Mouse (Mus musculus) brain, embryonic 14.5 days (tissue): ENCODE data around the gene Crybg1.

Experiments
- CTCF ChIP-seq: fragments of 200-500 bp; IDR thresholded peaks from 2 replicates; pipeline ENCODE4 v1.5.1; 2012; ENCODE audit warnings: inconsistent platforms, mild to moderate bottlenecking, moderate library complexity, borderline replicate concordance; ENCODE audit not compliant: insufficient read depth, insufficient read length; ENCODE audit errors: extremely low read depth
- POLR2A ChIP-seq: fragments of 200-500 bp; IDR thresholded peaks from 2 replicates; pipeline ENCODE4 v1.6.1; 2012; ENCODE audit warnings: mild to moderate bottlenecking, inconsistent platforms, borderline replicate concordance; ENCODE audit not compliant: poor library complexity, insufficient read depth, insufficient read length, severe bottlenecking; ENCODE audit errors: extremely low read depth

GRCm38 (mm10) chr10:44011408-44011807 is 137.2 kb downstream of the Crybg1 start:
- no peak for TF ChIP-seq CTCF
- TF ChIP-seq POLR2A: no peak
